Mouse (Mus musculus) adrenal gland, adult (tissue): ENCODE measurements around the gene Aifm2.

ENCODE experiments used
- DNase-seq, 2 experiments: peaks; one replicate each; pipeline ENCODE4 v3.0.0; 2022 to 2023; ENCODE audit warnings: low spot score in 1 of 2; ENCODE audit not compliant: inconsistent age in 2 of 2

Aifm2 gene

GRCm38 (mm10) chr10:61714771-61715461, at the start of gene Aifm2:
Gene Aifm2 (plus strand): TSS chr10:61715263.
- DNase-seq: peak; percentile 83 to 90

DNA sequence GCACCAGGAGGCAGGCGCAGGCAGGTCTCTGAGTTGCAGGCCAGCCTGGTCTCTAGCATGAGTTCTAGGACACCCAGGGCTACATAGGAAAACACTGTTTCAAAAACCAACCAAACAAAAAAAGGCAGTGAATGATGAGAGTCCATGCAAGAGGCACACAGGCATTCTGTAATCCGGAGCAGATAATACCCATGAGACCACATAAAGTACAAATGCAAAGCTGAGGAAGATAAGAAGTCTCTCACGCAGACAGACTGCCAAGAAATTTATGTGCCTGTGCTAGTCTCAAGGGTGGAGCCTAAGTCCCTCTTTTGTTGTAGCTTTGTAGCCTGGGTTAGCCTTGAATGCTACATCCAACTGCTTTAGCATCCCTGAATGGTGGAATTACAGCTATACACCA, 49.4 kb upstream of the Aifm2 start:
- no peak for DNase-seq

DNA sequence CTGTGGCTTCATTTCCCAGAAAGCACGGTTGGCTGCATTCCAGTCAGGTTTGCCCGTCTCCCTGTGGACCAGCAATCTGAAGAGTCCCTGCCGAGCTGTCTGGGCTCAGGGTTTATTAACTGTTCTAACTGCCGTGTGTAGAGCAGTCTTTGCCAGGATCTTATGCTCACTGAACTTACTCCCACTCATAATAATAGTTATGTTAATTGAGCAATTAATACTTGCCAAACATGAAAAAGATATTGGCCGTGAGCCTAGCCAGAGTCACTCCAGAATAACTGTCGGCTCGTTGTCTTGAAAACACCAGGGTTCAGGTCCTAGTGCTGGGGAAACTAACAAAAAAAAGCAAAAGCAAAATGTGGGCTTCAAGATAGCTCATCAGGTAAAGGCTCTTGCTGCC, 45.8 kb upstream of the Aifm2 start:
- no peak for DNase-seq

GRCm38 (mm10) chr10:61669896-61670295, 45.2 kb upstream of the Aifm2 start:
- DNase-seq: peak in 1 of 2 experiments; percentile 54

- DNase-seq: no peak
Measured at GRCm38 (mm10) chr10:61670758-61671157, 44.3 kb upstream of the Aifm2 start.

DNA sequence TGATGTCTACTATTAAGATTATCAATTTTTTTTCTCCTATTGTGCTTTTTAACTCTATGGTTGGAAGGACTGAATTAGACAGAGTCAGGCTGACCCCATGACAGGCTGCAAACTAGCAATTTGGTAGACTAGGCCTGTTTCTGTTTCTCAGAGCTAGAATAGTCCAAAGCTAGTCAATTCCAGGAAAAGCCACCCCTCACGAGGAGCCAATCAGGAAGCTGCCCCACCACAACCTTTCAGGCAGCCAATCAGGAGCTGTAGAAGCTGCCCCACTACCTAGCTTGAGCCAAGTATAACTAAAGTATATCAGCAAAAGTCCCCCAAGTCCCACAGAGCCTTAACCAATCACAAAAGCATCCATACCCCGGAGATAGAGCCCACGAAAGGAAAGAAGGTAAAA, 39.1 kb upstream of the Aifm2 start:
- no peak for DNase-seq

GRCm38 (mm10) chr10:61679545-61679944, 35.5 kb upstream of the Aifm2 start:
- no peak for DNase-seq

DNA sequence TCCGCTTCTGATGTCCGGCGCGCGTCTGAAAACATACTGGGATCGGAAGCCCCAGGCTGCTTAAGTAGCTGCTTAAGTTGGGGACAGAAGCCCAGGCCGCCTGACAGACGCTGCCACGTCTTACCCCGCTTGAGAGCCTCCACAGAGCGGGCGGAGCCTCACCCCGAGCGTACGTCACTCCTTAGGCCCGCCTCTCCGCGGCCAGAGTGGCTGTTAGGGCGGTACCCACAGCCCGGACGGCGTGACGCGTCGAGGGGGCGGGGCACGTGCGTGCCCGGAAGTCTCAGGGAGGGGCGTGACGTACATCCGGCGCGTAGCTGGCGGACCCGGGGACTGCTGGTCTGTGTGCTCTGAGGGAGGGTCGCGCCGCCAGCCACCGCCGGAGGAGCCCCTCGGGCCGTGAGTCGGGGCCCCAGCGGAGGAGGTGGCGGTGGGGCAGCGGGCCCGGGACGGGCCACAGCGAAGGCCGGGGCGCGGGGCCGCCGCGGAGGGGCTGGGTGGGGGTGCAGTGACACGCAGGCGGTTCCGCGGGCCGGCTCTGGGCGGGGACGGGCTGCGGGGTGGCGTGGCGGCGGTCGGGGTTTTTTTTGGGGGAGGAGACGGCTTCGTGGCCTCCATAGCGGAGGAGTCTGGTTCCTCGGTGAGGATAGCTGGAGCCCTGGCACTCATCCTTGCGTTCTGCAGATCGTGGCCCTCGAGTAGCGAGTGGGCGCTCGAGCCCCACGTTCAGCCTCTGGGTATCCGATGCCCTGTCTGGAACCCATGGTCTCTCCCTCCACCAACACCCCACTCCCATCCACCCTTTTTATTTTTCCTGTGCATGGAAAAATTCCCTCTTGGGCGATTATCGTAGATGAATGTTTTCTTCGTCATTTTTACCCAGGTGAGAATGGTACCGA, 34.8 kb upstream of the Aifm2 start, which contains the start of gene Sar1a:
Sar1a (plus strand) TSS at position 285 of the 899 bp plus-strand sequence.
- DNase-seq: peak; percentile 99 to 100

DNA sequence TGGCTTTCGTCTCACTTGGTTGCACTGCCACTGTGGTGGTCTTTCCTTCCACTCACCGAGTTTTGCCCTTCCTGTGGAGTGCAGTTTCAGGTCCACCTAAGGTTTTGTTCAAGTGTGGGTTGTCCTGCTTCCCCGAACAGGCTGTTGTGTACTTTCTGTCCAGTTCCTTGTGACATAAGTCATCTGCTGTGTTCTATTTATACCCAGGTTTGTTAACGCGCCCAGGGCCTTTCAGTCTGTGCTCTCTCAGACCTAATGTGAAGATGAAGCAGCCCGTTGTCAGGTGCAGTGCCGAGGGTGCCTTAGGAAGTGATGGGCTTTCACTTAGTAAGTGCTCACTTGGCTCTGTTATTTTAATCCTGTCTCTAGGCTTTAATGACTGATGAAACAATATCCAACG, 25.7 kb upstream of the Aifm2 start:
- DNase-seq: no peak

- DNase-seq: no peak
Measured at GRCm38 (mm10) chr10:61693563-61693962, 21.5 kb upstream of the Aifm2 start.

DNA sequence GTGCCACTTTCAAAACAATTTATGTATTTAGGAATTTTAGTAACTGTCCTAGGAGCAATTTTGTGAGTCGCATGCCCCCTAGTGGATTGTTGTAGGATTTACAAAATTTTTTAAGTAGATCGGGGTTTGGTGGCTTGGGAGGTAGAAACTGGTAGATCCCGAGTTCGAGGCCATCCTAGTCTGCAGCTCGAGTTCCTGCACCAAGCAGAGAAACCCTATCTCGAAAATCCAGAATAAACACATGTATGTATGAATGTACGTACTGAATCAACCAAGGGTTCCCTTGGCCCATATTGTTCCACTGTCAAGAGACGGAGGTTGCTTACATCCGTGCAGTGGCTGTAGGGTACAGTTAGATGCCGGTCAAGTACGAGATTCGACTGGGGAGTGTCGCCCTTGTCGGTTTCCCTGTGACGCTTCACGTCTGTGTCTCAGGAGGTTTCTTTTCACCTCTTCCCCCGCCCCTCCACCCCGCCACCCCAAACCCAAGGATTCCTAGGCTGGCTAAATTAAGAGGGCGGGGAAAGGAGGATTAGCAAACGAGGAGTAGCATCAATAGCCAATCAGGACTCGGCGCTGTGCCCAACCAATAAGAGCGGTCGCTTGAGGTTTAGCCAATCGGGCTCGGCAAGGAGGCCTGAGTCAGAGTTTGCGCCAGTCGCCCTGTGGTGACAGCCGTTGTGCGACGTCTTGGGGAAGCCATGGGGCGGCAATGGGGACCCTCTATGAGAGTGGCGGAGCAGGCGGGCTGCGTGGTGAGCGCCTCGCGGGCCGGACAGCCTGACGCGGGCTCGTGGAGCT, 20.0 kb upstream of the Aifm2 start, which contains the start of gene Tysnd1:
Tysnd1 (plus strand) TSS at position 645 of the 801 bp plus-strand sequence.
- DNase-seq: peak; percentile 97 to 99

- peak in 1 of 2 experiments; percentile 72 for DNase-seq
Measured at GRCm38 (mm10) chr10:61695703-61696559, 19.1 kb upstream of the Aifm2 start.

- no peak for DNase-seq
Measured at GRCm38 (mm10) chr10:61696560-61696823, 18.6 kb upstream of the Aifm2 start.

- DNase-seq: peak in 1 of 2 experiments; percentile 86
Measured at GRCm38 (mm10) chr10:61697028-61697427, 18.0 kb upstream of the Aifm2 start.

DNA sequence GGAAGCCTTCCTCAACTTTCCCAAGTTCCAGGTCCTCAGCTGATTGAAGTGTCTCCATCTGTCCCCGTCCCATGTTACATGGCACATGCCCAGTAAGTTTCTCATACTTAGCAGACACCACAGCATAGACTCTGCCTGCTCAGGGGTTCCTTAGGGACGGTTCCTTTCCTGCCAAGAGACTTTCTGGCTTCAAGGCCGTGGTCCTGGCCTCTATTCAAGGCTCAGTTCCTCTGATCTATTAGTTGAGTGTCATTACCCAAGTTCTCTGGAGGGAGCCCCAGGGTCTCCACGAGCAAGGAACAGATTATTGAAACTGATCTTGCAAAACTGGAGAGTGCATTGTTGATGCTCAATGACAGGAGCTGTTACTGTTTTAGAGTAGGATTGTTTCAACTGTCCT, 10.4 kb upstream of the Aifm2 start:
- peak; percentile 83 to 94 for DNase-seq

GRCm38 (mm10) chr10:61706412-61707375, 8.4 kb upstream of the Aifm2 start:
- DNase-seq: peak in 1 of 2 experiments; percentile 58

GRCm38 (mm10) chr10:61713601-61714000, 1.5 kb upstream of the Aifm2 start:
- peak; percentile 74 to 88 for DNase-seq

DNA sequence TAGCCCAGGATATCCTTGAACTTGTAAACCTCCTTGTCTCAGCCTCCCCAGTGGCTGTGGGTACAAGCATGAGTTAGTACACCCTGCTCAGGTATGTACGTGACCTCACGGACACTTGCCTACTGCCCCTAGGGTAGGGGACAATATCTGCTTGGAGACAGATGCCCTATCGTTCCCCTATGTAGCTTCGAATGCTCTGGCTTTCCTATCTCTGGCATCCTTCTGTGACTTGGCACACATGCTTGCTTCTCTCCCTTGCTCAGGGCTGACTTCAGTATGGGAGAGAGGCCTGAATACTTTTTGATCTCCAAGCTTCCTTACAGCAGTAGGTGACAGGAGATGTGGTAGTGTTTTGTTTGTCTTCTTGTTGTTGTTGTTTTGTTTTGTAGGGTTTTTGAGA, 917 bp upstream of the Aifm2 start:
- peak in 1 of 2 experiments; percentile 71 for DNase-seq

DNA sequence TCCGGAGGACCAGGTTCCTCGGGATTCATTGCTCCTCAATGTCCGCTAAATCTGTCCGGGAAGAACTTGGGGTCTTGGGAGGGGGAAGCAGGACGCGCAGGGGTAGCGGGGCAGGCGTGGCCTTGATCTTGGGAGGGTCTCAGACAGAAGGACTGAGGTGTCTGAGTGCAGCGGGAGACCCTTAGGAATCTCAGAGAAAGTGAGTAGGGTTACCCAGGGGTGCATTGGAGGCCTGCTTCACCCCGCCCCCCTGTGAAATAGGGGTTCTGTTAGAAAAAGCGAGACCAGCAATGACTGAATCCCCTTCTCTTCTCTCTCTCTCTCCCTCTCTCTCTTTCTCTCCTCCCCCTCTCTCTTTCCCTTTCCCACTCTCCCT, 387 bp downstream of the Aifm2 start:
- no peak for DNase-seq
